Mouse (Mus musculus) leukemia stem cell, adult 10-12 weeks (primary cell): ENCODE results near the gene Fzd4. TPM values are rescaled to one million over a fixed set of nuclear protein-coding genes. Genes with fewer than 3 reads are reported as not detected.

Source experiments
- polyA plus RNA-seq: library from polyadenylated mRNA; stranded (reverse); fragments of >175 nt; gene quantifications from 2 replicates; pipeline ENCODE4 v1.2.3, GENCODE M21; 2012; ENCODE audit warnings: low replicate concordance

Fzd4 gene
- polyA plus RNA-seq = 0.20 and 0.23 TPM in 2 replicates

DNA sequence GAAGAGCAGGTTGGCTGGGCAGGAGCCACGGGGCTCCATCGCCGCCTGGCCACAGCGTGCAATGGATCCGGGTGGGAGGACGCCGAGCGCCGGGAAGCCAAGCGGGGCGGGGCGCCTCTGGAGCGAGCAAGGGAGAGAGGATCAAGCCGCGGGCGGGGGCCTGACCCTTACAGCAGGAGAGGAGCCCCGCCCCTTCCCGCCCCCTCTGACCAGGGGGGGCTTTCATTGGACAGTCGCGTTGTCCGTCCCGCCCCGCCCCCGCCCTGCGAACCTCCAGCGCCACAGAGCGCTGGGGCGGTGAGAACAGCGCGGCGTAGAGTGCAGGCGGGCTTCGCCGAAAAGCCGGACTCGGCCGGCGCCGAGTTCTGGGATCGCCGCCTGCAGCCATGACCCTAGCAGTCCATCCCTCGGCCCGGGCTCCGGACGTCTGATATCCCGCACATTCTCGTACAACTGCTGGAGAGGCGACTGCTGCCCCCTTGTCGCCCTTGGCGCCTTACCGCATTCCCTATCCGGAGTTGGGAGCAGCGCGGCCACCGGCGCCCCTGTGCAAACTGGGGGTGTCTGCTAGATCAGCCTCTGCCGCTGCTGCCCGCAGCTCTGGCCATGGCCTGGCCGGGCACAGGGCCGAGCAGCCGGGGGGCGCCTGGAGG lies at the start of gene Fzd4, which contains the start of gene Tmem135:
Gene Fzd4, plus strand, starts transcription at position 275 of the 653 bp plus-strand sequence.
Gene Tmem135, minus strand, starts transcription at position 142 of the 653 bp plus-strand sequence.

Other genes with a start within 250 kb of the Fzd4 start
- 41.1 and 104 TPM in 2 replicates for gene Tmem135, start 133 bp upstream of the Fzd4 start, polyA plus RNA-seq
- gene Prss23, start 122.8 kb downstream of the Fzd4 start, polyA plus RNA-seq = 0.20 TPM in 1 of 2 replicates, not detected in the other
- 0.25 TPM in 1 of 2 replicates, not detected in the other for gene Me3, start 228.0 kb downstream of the Fzd4 start, polyA plus RNA-seq